Mouse (Mus musculus) cerebellum, adult (tissue): ENCODE measurements around the gene Sema3e.

Source experiments
- ATAC-seq: cut with Nextera tagmentation; 2 replicates; pipeline ENCODE4 v1.9.2; 2017; ENCODE audit warnings: mild to moderate bottlenecking, moderate library complexity, mixed read lengths; ENCODE audit not compliant: insufficient number of reproducible peaks, low FRiP score, low TSS enrichment

The Sema3e gene

DNA sequence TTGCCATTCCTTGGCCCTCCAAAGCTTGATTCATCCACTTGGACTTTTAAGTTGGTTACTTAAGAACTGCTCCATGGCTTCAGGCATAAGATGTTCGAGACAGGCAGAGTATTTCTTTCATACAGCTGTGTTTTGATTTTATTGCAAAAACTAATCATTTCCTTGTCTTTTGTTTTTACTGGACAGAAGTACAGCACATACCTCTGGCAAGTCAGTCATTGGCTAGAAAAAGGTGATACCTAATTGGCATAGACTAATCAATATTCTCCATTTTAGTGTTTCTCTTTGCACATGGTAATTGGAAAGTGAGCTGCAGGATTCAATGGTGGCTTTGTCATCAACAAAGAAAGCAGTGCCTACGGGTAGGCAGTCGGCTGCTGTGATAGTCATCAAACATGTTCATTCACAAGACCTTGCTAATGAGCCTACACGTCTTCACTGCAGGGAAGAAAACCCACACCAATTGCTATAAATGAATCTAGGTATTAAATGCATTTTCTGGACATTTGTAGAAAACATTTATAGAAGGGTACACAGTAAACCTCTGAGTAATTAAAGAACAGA, 37.9 kb downstream of the Sema3e start:
- no peak for ATAC-seq

GRCm38 (mm10) chr5:14073152-14073551, 48.1 kb downstream of the Sema3e start:
- no peak for ATAC-seq

DNA sequence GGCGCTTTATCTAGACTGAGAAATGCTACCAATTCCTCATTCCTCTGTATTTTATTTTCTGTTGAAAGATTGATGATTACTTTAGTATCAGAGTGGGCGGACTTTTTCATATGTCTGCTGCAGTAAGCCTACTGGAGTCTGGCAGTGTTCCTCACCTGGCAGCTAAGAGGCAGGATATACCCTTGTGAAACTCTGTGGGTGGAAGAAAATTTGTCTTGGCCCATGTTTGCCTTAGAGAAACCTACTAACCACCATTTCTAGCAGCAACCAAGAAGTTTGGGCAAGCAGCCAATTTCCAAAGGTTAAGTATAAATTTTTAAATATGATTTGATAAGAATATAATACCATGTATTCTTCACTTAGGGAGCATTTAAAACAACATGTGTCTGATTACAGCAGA, 63.0 kb downstream of the Sema3e start:
- no peak for ATAC-seq

- no peak for ATAC-seq
Observed at GRCm38 (mm10) chr5:14089875-14090608, 65.0 kb downstream of the Sema3e start.

- ATAC-seq: no peak
Observed at GRCm38 (mm10) chr5:14090609-14090969, 65.5 kb downstream of the Sema3e start.

DNA sequence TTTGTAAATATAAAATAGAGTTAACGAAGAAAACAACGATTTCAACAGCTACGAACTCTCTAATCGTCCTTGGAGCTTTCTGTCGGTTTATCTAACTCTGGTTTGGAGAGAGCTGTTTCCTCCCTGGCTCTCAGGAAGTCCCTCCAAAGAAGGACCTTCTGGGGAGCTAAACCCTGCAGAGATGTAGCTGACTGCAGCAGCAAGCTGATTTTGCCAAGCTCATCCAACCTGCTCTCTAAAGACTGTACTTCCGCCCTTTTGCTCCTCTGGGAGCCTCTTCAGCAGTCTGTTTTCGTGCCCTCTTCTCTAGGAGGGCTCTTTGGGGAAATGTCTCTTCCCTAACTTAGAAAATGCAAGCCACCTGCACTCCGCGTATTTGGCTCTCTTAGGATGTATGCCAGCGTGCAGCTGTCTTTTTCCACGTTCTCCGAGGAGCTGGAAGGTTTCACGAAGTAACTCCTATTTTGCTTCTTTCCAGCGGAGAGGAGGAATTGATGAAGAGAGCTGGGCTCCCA, 67.2 kb downstream of the Sema3e start:
- ATAC-seq: peak; percentile 58

DNA sequence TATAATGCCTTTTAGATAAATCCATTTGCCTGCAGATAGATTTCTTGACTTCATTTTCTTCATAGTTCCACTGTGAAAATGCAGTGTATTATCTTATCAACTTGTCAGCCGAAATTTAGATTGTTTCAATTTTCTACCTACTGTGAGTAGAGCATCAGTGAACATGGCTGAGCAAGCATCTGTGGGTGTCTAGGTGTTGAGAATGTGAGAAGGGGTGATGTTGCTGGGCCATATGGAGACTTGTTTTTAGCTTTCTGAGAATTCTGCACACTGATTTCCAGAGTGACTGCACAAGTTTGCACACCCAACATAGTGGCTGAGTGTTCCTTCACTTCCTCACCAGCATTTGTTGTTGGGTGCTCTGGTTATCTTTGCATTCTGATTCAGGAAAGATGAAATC, 71.1 kb downstream of the Sema3e start:
- no peak for ATAC-seq

- ATAC-seq: no peak
Observed at GRCm38 (mm10) chr5:14098677-14099076, 73.6 kb downstream of the Sema3e start.

DNA sequence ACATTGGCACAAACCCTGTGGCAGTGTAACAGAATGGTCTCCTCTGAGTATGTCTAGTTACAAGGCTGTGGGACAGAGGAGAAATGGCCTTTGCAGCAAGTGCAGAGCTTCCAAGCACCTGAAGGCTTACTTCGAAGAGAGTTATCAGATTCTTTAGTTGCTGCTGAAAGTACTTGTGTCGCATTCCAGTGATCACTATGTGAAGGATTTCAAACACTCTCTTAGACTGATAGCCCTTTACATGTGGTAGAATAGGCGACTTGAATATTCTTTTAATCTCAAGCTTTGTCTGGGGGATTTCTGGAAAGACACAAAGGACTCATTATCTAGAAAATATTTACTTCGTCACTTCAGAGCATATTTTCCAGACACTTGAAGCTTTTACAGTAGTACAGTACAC, 82.3 kb downstream of the Sema3e start:
- no peak for ATAC-seq

GRCm38 (mm10) chr5:14109001-14109400, 83.9 kb downstream of the Sema3e start:
- ATAC-seq: no peak

- no peak for ATAC-seq
Observed at GRCm38 (mm10) chr5:14111401-14111800, 86.3 kb downstream of the Sema3e start.

GRCm38 (mm10) chr5:14121902-14122301, 96.8 kb downstream of the Sema3e start:
- no peak for ATAC-seq

GRCm38 (mm10) chr5:14126591-14126990, 101.5 kb downstream of the Sema3e start:
- no peak for ATAC-seq

- ATAC-seq: no peak
Observed at GRCm38 (mm10) chr5:14135929-14136328, 110.9 kb downstream of the Sema3e start.

GRCm38 (mm10) chr5:14138725-14139124, 113.6 kb downstream of the Sema3e start:
- no peak for ATAC-seq

- no peak for ATAC-seq
Observed at GRCm38 (mm10) chr5:14162579-14162978, 137.5 kb downstream of the Sema3e start.

DNA sequence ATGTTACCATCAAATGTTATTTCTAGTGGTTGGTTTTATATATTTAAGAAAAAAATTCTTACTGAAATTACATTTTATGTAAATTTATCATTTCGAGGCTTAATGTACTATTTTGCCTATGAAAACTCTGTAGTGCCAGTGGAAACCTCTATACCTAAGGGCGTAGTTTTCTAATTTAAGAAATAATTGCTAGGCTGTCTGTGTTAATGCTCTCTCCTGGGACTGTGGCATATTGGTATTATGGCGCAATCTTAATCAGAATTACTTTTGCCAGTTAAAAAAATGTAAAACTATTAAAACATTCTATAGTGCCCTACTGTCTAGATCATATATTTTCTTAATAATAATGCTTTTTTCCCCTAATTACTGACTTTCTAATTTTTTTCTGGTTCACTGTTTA, 138.2 kb downstream of the Sema3e start:
- ATAC-seq: no peak

- ATAC-seq: no peak
Observed at GRCm38 (mm10) chr5:14167776-14168175, 142.7 kb downstream of the Sema3e start.

DNA sequence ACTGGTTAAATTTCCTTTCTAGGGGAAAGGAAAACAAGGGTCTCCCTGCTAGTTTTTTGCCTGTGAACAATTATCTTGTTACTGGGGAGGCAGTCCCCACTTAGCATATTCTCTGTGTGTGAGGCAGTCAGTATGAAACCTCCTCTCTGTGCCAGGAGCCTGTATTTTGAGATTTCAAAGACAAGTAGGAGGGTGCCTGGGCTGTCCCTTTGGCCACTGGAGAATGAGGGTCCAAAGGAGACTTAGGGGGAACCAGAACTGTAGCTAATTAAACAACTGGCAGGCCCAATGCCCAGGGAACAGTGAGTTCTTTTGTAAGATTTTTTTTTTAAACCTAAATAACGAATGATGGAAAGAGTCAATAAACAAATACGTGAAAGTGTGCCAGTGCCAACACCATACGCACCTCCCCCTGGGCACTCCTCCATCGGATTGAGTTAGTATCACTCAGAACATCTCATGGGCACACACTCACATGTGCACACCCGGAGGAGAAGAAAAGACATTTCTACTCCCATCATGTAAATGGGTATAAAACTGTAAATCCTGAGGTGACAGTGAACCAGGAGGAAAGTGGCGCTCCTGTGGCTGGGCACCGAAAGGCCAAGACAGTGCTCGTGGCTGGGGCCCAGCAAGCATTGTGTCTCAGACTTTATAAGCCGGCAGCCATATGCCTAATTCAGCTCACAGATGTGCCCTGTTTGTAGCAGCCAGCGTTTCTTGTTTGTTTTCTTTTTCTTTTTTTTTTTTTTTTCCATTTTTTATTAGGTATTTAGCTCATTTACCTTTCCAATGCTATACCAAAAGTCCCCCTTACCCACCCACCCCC, 148.5 kb downstream of the Sema3e start:
- ATAC-seq: no peak

- ATAC-seq: no peak
Observed at GRCm38 (mm10) chr5:14180571-14180970, 155.5 kb downstream of the Sema3e start.

DNA sequence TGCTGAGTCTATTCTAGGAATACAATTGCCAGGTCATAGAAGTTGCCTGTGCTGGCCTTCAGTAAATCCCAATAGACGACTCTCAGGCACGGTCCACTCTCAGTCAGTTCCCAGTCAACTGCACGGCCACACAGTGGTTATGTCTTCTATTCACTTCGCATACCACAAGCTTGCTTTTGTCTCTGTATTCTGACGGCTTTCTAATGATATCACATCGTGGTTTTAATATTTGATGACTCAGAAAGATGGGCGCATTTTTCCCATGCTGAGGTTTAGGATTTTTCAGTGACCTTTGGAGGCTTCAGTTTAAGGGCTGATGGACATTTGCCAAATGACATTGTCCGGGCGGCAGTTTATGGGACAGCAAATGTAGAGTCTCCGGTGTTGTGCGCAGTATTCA, 157.1 kb downstream of the Sema3e start:
- no peak for ATAC-seq
